Mouse (Mus musculus) embryonic facial prominence, embryonic 14.5 days (tissue): ENCODE results near the gene Cybrd1. TPM values are rescaled to one million over a fixed set of nuclear protein-coding genes. Genes with fewer than 3 reads are reported as not detected.
A peak's percentile ranks its signal among the peaks of the same experiment; 100 is the strongest.

Source experiments
- ATAC-seq: fragments of 200-750 bp; cut with Nextera tagmentation; 2 replicates; pipeline ENCODE4 v1.8.0; 2017; ENCODE audit warnings: low read depth, moderate number of reproducible peaks, moderate TSS enrichment
- DNase-seq: peaks from one replicate; pipeline ENCODE4 v3.0.0-alpha.2; 2015; ENCODE audit warnings: low spot score
- H3K27ac ChIP-seq: fragments of 300-500 bp; sonication (generic); replicated peaks from 2 replicates; pipeline ENCODE4 v1.5.1; 2014; ENCODE audit warnings: low read depth, mild to moderate bottlenecking, low read length, moderate library complexity
- H3K27me3 ChIP-seq: fragments of 300-500 bp; sonication (generic); replicated peaks from 2 replicates; pipeline ENCODE4 v1.6.1; 2014; ENCODE audit warnings: low read length; ENCODE audit not compliant: control insufficient read depth, insufficient read depth
- H3K36me3 ChIP-seq: fragments of 300-500 bp; sonication (generic); 2 replicates; pipeline ENCODE4 v1.6.1; 2014; ENCODE audit warnings: low read length, mixed read lengths; ENCODE audit not compliant: control insufficient read depth, insufficient read depth
- H3K4me1 ChIP-seq: fragments of 300-500 bp; sonication (generic); 2 replicates; pipeline ENCODE4 v1.6.1; 2014; ENCODE audit warnings: antibody characterized with exemption, low read length; ENCODE audit not compliant: control insufficient read depth, insufficient read depth
- H3K4me2 ChIP-seq: fragments of 300-500 bp; sonication (generic); 2 replicates; pipeline ENCODE4 v1.6.1; 2014; ENCODE audit warnings: low read depth, mild to moderate bottlenecking, low read length, moderate library complexity, mixed read lengths
- H3K4me3 ChIP-seq: fragments of 300-500 bp; sonication (generic); 2 replicates; pipeline ENCODE4 v1.5.1; 2014; ENCODE audit warnings: low read depth, mild to moderate bottlenecking, low read length
- H3K9ac ChIP-seq: fragments of 300-500 bp; sonication (generic); 2 replicates; pipeline ENCODE4 v1.6.1; 2014; ENCODE audit warnings: low read depth, mild to moderate bottlenecking, low read length, moderate library complexity, mixed read lengths
- H3K9me3 ChIP-seq: fragments of 300-500 bp; sonication (generic); 2 replicates; pipeline ENCODE4 v1.6.1; 2016; ENCODE audit warnings: low read length; ENCODE audit not compliant: control insufficient read depth
- WGBS: fragments of 180-500 bp; shearing (Covaris S2); extraction: QIAGEN DNeasy Blood & Tissue Kit; methylation state at CpG from one replicate; pipeline ENCODE4 v1.1.7; 2014; 5-methylcytosine and 5-hydroxymethylcytosine counted together
- polyA plus RNA-seq: library from polyadenylated mRNA; unstranded; fragments of >200 nt; fragmentation: Nextera tagmentation; extraction: Ambion mirVana; gene quantifications from 2 replicates; pipeline ENCODE4 v1.2.1, GENCODE M21; 2014

Cybrd1 gene
- polyA plus RNA-seq, 1 experiment from 2014 or later, result 4.5 TPM

GRCm38 (mm10) chr2:71116151-71116550 is 1.6 kb upstream of the Cybrd1 start:
- Histone ChIP-seq H3K9ac (no peak overlapping the region), H3K27ac (no peak overlapping the region), H3K4me3 (no peak overlapping the region), H3K9me3 (no peaks in the 10 kb centered on the region), H3K4me1 (peaks cover 10% of the 10 kb centered on the region; the same call in 1 of the 2 replicates), H3K36me3 (no peaks in the 10 kb centered on the region), H3K27me3 (no peaks in the 10 kb centered on the region; the same call in 1 of the 2 replicates), H3K4me2 (no peak overlapping the region)
- no peak for DNase-seq
- ATAC-seq, result no peak
- WGBS, result 94% methylated on average over 4 of the region's 4 CpGs

- Histone ChIP-seq H3K27ac (no peak overlapping the region), H3K4me2 (no peak overlapping the region), H3K9ac (no peak overlapping the region), H3K4me1 (peaks cover 10% of the 10 kb centered on the region; the same call in 1 of the 2 replicates), H3K27me3 (no peaks in the 10 kb centered on the region; the same call in 1 of the 2 replicates), H3K4me3 (no peak overlapping the region), H3K9me3 (no peaks in the 10 kb centered on the region), H3K36me3 (no peaks in the 10 kb centered on the region)
- ATAC-seq (no peak), DNase-seq (no peak)
- 90% methylated on average over 10 of the region's 10 CpGs for WGBS
Measured at GRCm38 (mm10) chr2:71120844-71121243, 3.1 kb downstream of the Cybrd1 start.

GRCm38 (mm10) chr2:71121406-71121805 is 3.7 kb downstream of the Cybrd1 start:
- no peak overlapping the region for H3K4me2 ChIP-seq
- no peak overlapping the region for H3K4me3 ChIP-seq
- H3K9ac ChIP-seq, result no peak overlapping the region
- peaks cover 10% of the 10 kb centered on the region; the same call in 1 of the 2 replicates for H3K4me1 ChIP-seq
- ATAC-seq (no peak), DNase-seq (peak; percentile 66)
- H3K27ac ChIP-seq, result no peak overlapping the region
- H3K9me3 ChIP-seq, result no peaks in the 10 kb centered on the region
- H3K36me3 ChIP-seq, result no peaks in the 10 kb centered on the region
- WGBS, result 44% methylated on average over 5 of the region's 5 CpGs
- H3K27me3 ChIP-seq, result no peaks in the 10 kb centered on the region; the same call in 1 of the 2 replicates

- Histone ChIP-seq H3K9ac (no peak overlapping the region), H3K4me3 (no peak overlapping the region), H3K9me3 (no peaks in the 10 kb centered on the region), H3K4me2 (no peak overlapping the region), H3K27ac (no peak overlapping the region), H3K27me3 (no peaks in the 10 kb centered on the region; the same call in 1 of the 2 replicates), H3K4me1 (peaks cover 10% of the 10 kb centered on the region; the same call in 1 of the 2 replicates), H3K36me3 (no peaks in the 10 kb centered on the region)
- 78% methylated on average over 13 of the region's 13 CpGs for WGBS
- ATAC-seq (no peak), DNase-seq (no peak)
Measured at GRCm38 (mm10) chr2:71122268-71123029, 4.7 kb downstream of the Cybrd1 start.

- Histone ChIP-seq H3K4me2 (no peak overlapping the region), H3K4me1 (peaks cover 1% of the 10 kb centered on the region; the same call in 1 of the 2 replicates), H3K27me3 (no peaks in the 10 kb centered on the region; the same call in 1 of the 2 replicates), H3K27ac (no peak overlapping the region), H3K4me3 (no peak overlapping the region), H3K9ac (no peak overlapping the region), H3K36me3 (no peaks in the 10 kb centered on the region), H3K9me3 (no peaks in the 10 kb centered on the region)
- ATAC-seq (no peak), DNase-seq (no peak)
- 54% methylated on average over 2 of the region's 2 CpGs for WGBS
Measured at GRCm38 (mm10) chr2:71123591-71123990, 5.9 kb downstream of the Cybrd1 start.

GRCm38 (mm10) chr2:71127779-71128534 is 10.2 kb downstream of the Cybrd1 start:
- H3K27ac ChIP-seq, result no peak overlapping the region

GRCm38 (mm10) chr2:71130366-71130765 is 12.6 kb downstream of the Cybrd1 start:
- no peak overlapping the region for H3K27ac ChIP-seq
- ATAC-seq (no peak), DNase-seq (no peak)
- H3K4me3 ChIP-seq, result no peak overlapping the region
- H3K36me3 ChIP-seq, result peaks cover 5% of the 10 kb centered on the region; the same call in 1 of the 2 replicates
- no peaks in the 10 kb centered on the region for H3K9me3 ChIP-seq
- H3K4me2 ChIP-seq, result no peak overlapping the region
- 89% methylated on average over 2 of the region's 2 CpGs for WGBS
- no peaks in the 10 kb centered on the region for H3K27me3 ChIP-seq
- H3K9ac ChIP-seq, result no peak overlapping the region
- H3K4me1 ChIP-seq, result no peaks in the 10 kb centered on the region

More at GRCm38 (mm10) chr2:71127779-71128534, 10.2 kb downstream of the Cybrd1 start:
- H3K9me3 ChIP-seq, result no peaks in the 10 kb centered on the region
- no peak for DNase-seq
- ATAC-seq, result no peak
- 0 out of 2 replicates have a peak, but pooled peaks cover 5% of the 10 kb centered on the region for H3K36me3 ChIP-seq
- no peak overlapping the region for H3K4me2 ChIP-seq
- no peaks in the 10 kb centered on the region for H3K4me1 ChIP-seq
- no peak overlapping the region for H3K4me3 ChIP-seq
- 59% methylated on average over 10 of the region's 10 CpGs for WGBS
- H3K27me3 ChIP-seq, result no peaks in the 10 kb centered on the region
- no peak overlapping the region for H3K9ac ChIP-seq

GRCm38 (mm10) chr2:71131866-71132496 is 14.3 kb downstream of the Cybrd1 start:
- Histone ChIP-seq H3K27me3 (no peaks in the 10 kb centered on the region), H3K9ac (no peak overlapping the region), H3K4me1 (no peaks in the 10 kb centered on the region), H3K4me2 (no peak overlapping the region), H3K27ac (no peak overlapping the region), H3K36me3 (peaks cover 9% of the 10 kb centered on the region; the same call in 1 of the 2 replicates), H3K4me3 (no peak overlapping the region), H3K9me3 (no peaks in the 10 kb centered on the region)
- DNase-seq, result no peak
- no peak for ATAC-seq
- 73% methylated on average over 3 of the region's 3 CpGs for WGBS
